Mouse (Mus musculus) layer of hippocampus, adult 18-20 months (tissue): ENCODE measurements at regions not wholly inside any gene's neighbourhood (a gene's known extent, or its start where the extent isn't known, plus 50 kb on each side); places are given as distances from the start of the nearest gene placed in this dataset.

Experiments
- DNase-seq, 2 experiments: peaks; one replicate each; pipeline ENCODE4 v3.0.0; 2022; ENCODE audit warnings: low spot score in 2 of 2

DNA sequence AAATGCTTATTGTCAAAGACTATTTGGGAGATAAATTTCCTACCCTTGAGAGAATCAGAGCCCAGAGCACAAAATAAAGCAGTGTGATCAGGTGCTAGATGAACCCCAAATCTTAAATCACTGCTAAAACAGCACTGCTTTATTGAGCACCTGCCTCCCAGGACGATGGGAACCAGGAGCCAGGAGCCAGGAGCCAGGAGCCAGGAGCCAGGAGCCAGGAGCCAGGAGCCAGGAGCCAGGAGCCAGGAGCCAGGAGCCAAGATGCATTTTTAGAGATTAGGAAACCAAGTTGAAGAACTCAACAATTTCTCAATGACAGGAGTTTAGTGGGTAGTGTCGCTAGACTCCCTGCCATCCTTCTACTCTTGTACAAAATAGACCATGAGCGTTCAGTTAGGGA is 1396.9 kb downstream of the Gsdmc2 start:
- DNase-seq: no peak

DNA sequence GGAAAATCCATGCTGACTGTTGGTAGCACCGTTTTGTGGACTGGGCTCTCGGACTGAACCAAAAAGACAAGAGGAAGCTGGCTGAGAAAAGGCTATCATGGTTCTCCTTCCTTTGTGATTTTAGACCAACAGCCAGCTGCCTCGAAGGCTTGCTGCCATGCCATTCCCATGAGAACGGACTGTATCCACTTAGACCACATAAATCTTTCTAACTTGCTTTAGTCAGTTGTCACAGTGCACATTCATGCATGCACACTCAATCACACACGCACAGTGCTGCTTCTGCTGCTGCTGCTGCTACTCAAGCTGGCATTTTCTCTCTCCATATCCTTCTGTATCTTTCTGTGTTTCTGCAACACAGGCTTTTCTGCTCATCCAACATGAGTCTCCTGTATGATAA is 1405.8 kb downstream of the Gsdmc2 start:
- no peak for DNase-seq

- no peak for DNase-seq
Measured at GRCm38 (mm10) chr15:62436631-62437030, 1408.3 kb downstream of the Gsdmc2 start.

DNA sequence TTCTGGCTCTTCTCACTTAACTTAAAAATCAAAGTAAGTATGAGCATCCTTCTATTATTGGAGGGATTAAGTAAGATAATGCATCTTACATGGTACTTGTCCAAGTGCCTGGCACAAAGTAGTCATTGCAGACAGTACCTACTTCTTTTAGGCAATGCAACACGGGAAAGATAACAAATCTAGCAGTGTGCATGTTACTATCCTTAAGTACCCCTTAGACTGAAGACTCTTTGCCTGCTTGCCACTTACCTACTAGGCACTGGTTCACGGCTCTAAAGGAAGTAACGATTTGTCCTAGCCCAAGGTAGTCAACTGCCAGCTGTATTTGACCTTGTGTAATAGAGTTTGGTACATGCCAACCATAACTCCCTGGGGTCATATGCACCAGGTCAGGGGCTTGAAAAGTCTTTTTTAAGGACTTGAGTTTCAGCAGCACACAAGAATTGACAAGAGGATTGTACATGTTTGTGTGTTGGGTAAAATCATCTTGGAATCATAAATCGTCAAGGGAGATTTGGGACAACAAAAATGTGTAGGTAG is 1409.8 kb downstream of the Gsdmc2 start:
- no peak for DNase-seq

DNA sequence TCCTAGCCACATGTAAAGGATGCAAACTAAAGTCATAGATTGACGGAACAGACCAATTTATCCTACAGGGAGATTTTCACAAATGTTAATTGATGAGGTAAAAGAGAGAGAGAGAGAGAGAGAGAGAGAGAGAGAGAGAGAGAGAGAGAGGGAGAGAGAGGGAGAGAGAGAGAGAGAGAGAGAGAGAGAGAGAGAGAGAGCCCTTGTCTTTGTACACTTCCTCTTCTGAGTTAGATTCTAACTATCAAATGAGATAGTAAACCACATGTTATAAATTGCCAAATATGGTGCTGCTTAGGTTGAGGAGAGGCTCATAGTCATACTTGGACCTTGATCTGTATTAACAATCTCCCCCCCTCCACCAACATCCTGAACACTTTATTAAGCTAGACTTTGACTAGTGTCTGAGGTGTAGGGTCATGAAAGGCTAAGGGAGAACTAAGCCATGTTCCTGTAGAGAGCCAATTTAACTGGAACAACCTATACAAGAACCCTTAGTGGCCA is 1412.2 kb downstream of the Gsdmc2 start:
- DNase-seq: no peak

GRCm38 (mm10) chr15:62431150-62431678 is 1413.8 kb downstream of the Gsdmc2 start:
- no peak for DNase-seq

DNA sequence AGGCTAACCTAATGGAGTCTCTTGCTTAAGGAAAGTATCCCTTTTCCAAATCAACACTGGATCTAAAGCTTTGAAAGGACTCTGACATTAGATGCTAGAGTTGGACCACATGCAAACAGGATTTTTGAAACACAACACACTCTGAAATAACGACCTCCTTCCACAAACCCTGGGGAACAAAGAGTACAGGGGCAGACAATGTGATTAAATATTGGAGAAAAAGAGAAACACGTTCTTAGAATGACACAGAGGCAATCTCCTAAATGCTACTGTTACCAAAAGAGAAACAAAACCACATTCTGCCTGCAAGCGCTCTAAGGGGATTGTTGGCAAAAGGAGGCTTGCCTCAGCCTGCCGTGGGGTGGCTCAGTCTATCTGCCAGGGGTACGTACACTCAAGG is 1422.0 kb downstream of the Gsdmc2 start:
- DNase-seq: no peak

- peak in 1 of 2 experiments; percentile 33 for DNase-seq
Measured at GRCm38 (mm10) chr15:62421073-62421851, 1423.7 kb downstream of the Gsdmc2 start.

- no peak for DNase-seq
Measured at GRCm38 (mm10) chr15:62416691-62417090, 1428.3 kb downstream of the Gsdmc2 start.

DNA sequence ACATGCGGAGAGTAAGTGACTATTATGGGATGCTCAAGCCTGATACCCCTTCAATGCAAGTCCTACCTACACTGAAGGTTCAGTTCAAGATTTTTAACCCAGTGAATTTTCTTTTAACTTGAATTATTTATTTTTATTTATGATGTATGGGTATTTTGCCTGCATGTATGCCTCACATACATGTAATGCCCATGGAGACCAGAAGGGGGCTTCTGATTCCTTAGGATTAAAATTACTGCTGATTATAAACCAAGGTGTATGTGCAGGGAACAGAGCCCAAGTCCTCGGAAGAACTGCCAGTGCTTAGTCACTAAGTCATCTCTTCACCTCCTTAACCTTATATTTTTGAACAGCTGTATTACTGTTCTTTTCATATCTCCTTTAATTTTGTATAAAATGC is 1431.3 kb downstream of the Gsdmc2 start:
- no peak for DNase-seq

DNA sequence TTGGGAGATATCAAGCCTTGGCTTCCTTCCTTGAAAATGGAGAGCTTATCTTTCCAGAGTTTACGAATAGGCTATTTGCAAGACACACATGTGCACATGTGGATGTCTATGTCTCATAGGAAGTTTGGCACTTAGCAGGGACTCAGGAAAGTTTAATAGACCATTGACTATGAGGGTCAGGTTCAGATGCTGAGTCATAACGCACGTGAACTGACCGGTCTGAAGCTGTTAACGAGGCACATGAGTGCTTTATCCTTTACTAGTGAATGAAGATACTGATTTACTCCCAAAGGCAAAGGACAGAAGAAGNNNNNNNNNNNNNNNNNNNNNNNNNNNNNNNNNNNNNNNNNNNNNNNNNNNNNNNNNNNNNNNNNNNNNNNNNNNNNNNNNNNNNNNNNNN is 1442.8 kb downstream of the Gsdmc2 start:
- no peak for DNase-seq

DNA sequence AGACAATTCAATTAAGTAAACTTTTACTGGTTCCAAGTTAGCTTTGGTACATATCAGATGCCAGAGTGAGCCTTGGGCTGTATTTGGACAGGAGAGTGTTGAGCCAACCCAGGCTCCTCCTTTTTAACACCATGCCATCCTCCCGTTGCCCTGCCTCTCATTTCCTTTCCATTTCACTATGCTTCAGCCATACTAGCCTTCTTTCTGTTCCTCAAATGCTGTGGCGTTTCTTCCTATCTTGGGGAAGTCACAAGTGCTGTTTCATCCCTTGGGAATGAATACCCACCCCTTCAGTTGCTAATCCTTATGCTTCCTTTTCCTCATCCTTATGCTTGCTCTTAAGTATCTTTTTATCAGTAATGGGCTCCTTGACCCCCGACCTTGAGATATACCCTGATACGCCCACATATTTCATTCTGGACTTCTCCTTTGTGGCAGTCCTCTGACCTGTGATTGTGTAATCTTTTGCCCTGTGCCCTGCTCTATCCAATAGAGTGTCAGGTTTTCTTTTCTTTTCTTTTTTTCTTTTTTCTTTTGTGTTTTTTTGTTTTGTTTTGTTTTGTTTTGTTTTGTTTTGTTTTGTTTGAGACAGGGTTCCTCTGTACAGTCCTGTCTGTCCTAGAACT is 1443.9 kb downstream of the Gsdmc2 start:
- DNase-seq: no peak

GRCm38 (mm10) chr15:62399381-62399780 is 1445.6 kb downstream of the Gsdmc2 start:
- DNase-seq: no peak

- no peak for DNase-seq
Measured at GRCm38 (mm10) chr15:62397009-62397408, 1448.0 kb downstream of the Gsdmc2 start.

- no peak for DNase-seq
Measured at GRCm38 (mm10) chr15:62395377-62395776, 1449.6 kb downstream of the Gsdmc2 start.

GRCm38 (mm10) chr15:62393416-62393815 is 1451.6 kb downstream of the Gsdmc2 start:
- no peak for DNase-seq

GRCm38 (mm10) chr15:62392839-62393238 is 1452.1 kb downstream of the Gsdmc2 start:
- no peak for DNase-seq

DNA sequence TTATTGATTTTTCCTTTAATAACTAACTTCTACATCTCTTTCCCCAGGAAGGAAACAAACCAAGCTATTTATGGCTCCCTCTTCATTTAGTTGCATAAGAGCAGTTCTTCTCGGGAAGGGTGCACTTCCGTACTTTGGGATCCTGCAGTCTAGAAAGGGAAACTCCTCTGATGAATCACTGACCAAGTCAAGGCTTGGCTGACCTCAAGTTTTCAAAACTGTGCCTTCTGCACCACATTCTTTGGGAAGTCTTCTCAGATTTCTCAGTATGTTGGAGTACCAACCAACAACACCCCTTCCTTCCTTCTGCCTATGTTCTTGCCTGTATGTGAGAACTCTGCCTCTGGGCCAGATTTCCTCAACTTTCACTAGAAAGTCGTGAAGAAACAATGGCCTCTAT is 1452.6 kb downstream of the Gsdmc2 start:
- DNase-seq: no peak

- no peak for DNase-seq
Measured at GRCm38 (mm10) chr15:62389431-62390105, 1455.4 kb downstream of the Gsdmc2 start.

- no peak for DNase-seq
Measured at GRCm38 (mm10) chr15:62382233-62382632, 1459.4 kb upstream of the A1bg start.

GRCm38 (mm10) chr15:62374641-62375040 is 1451.8 kb upstream of the A1bg start:
- no peak for DNase-seq

- no peak for DNase-seq
Measured at GRCm38 (mm10) chr15:62361171-62361570, 1438.4 kb upstream of the A1bg start.
